Mouse (Mus musculus): ENCODE results near the gene 1700113H08Rik.

DNA sequence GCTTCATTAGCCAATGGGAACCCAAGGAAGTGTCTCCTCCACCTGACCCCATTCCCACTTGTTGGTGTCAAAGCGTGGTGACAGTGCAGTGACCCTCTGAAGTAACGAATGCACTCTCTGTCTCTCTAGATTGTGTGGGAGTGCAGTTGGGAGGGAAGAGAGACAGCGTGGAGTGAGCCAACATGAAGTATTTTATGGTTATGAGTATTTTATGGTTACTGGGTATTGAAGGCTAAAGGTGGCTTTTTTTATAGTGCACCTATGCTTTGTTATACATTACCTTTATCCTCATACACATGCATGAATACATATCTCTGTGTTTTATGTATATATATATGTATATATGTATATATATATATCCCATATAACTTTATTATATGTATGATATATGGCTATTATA is 8.7 kb upstream of the 1700113H08Rik start:
- TF ChIP-seq CTCF (IDR thresholded peaks at IDR 0.05; ENCODE audit: control insufficient read depth, insufficient read depth, low read length) (no peak), POLR2A (IDR thresholded peaks at IDR 0.05; ENCODE audit: borderline replicate concordance, control insufficient read depth, low read depth, low read length) (no peak)

All from bone marrow, adult 2 months (tissue).